ENCODE assay signal across 9 mouse cellular contexts in genomic region chr10:130363438-130364164, GRCm38 (mm10). TPM values are rescaled to one million over a fixed set of nuclear protein-coding genes. Genes with fewer than 3 reads are reported as not detected.
A peak's percentile ranks its signal among the peaks of the same experiment; 100 is the strongest.
DNase-seq lines count a peak whose midpoint lies in the region; ATAC-seq and TF ChIP-seq lines count a peak whose summit lies in the region.
"Had no signal": no experiment of that assay in that cellular context is flagged by ENCODE, and none has a peak within 500 bp of the region (broad histone marks: within the 10 kb centered on the region; RNA-seq: fewer than 3 reads in every experiment).

No protein-coding gene starts in this region.

- no peaks in the 10 kb centered on the region for H3K9me3 ChIP-seq in kidney, embryonic 14.5 days (ENCODE audit: control insufficient read depth, low read length)
- H3K9me3 ChIP-seq in ES-E14 (ENCODE audit: control insufficient read depth, insufficient read depth, low read depth, low read length) = no peaks in the 10 kb centered on the region
- no peaks in the 10 kb centered on the region for H3K9me3 ChIP-seq in embryonic facial prominence, embryonic 14.5 days (ENCODE audit: control insufficient read depth, low read length)
- H3K9me3 ChIP-seq: megakaryocyte, embryonic 14.5 days had no signal

- H3K4me2 ChIP-seq in kidney, embryonic 14.5 days (replicated peaks; ENCODE audit: low read depth, low read length) = no peak overlapping the region
- H3K4me2 ChIP-seq in embryonic facial prominence, embryonic 14.5 days (ENCODE audit: low read depth, low read length) = no peak overlapping the region

- H3K27me3 ChIP-seq in kidney, embryonic 14.5 days (ENCODE audit: control insufficient read depth, insufficient read depth, low read length) = no peaks in the 10 kb centered on the region
- H3K27me3 ChIP-seq in embryonic facial prominence, embryonic 14.5 days (replicated peaks; ENCODE audit: control insufficient read depth, insufficient read depth, low read length) = no peaks in the 10 kb centered on the region
- H3K27me3 ChIP-seq: megakaryocyte, embryonic 14.5 days had no signal

- no peak overlapping the region for H3K4me3 ChIP-seq in kidney, embryonic 14.5 days (ENCODE audit: low read length)
- no peak overlapping the region for H3K4me3 ChIP-seq in ES-E14 (ENCODE audit: insufficient read depth in 1 of 2, low read depth in 1 of 2, low read length in 2 of 2, poor library complexity in 1 of 2, severe bottlenecking in 1 of 2)
- H3K4me3 ChIP-seq in embryonic facial prominence, embryonic 14.5 days (ENCODE audit: low read depth, low read length) = no peak overlapping the region
- H3K4me3 ChIP-seq: megakaryocyte, embryonic 14.5 days had no signal

- WGBS in kidney, embryonic 14.5 days = 59% methylated on average over 2 of the region's 2 CpGs
- WGBS in embryonic facial prominence, embryonic 14.5 days = 57% methylated on average over 2 of the region's 2 CpGs

- in situ Hi-C loops in ES-E14 (cut with MboI; ENCODE audit: low sequenced_read_pairs in 2 of 2, unreplicated experiment in 2 of 2) = no loop called here

- no peak overlapping the region for H3K27ac ChIP-seq in kidney, embryonic 14.5 days (ENCODE audit: low read depth, low read length)
- H3K27ac ChIP-seq in ES-E14 (ENCODE audit: insufficient read depth, low read depth, low read length, poor library complexity, severe bottlenecking) = no peak overlapping the region
- H3K27ac ChIP-seq in embryonic facial prominence, embryonic 14.5 days (replicated peaks; ENCODE audit: low read depth, low read length) = no peak overlapping the region

- ATAC-seq in kidney, embryonic 14.5 days (ENCODE audit: low FRiP score, low TSS enrichment) = 0 out of 2 replicates have a peak, but pooled peaks have one; percentile 60
- peak; percentile 60; the same call in 1 of the 2 replicates for ATAC-seq in embryonic facial prominence, embryonic 14.5 days (ENCODE audit: low read depth)
- peak; percentile 82 for ATAC-seq in megakaryocyte, adult 5-6 weeks (ENCODE audit: poor library complexity, severe bottlenecking)

- no peaks in the 10 kb centered on the region for H3K4me1 ChIP-seq in kidney, embryonic 14.5 days (ENCODE audit: control insufficient read depth, insufficient read depth, low read length)
- H3K4me1 ChIP-seq in ES-E14 (ENCODE audit: control insufficient read depth in 2 of 2, insufficient read depth in 2 of 2, low read length in 2 of 2, poor library complexity in 1 of 2) = no peaks in the 10 kb centered on the region
- H3K4me1 ChIP-seq in embryonic facial prominence, embryonic 14.5 days (ENCODE audit: control insufficient read depth, insufficient read depth, low read length) = no peaks in the 10 kb centered on the region
- H3K4me1 ChIP-seq: megakaryocyte, embryonic 14.5 days had no signal

- no peak for DNase-seq in kidney, adult 18-20 months
- DNase-seq in ES-E14 (ENCODE audit: low read depth, low spot score) = peak; percentile 37
- peak; percentile 55 for DNase-seq in embryonic facial prominence, embryonic 14.5 days (ENCODE audit: low spot score)
- DNase-seq in adrenal gland, adult 8-10 months = no peak
- no peak for DNase-seq in layer of hippocampus, postnatal 36 days
- DNase-seq in heart, postnatal 4 days = no peak

- no peak overlapping the region for H3K9ac ChIP-seq in kidney, embryonic 14.5 days (ENCODE audit: low read depth, low read length)
- H3K9ac ChIP-seq in ES-E14 (ENCODE audit: insufficient read depth, low read depth, low read length, poor library complexity, severe bottlenecking) = no peak overlapping the region
- H3K9ac ChIP-seq in embryonic facial prominence, embryonic 14.5 days (ENCODE audit: low read depth, low read length) = no peak overlapping the region

- no peaks in the 10 kb centered on the region for H3K36me3 ChIP-seq in kidney, embryonic 14.5 days (ENCODE audit: control insufficient read depth, insufficient read depth, low read length)
- no peaks in the 10 kb centered on the region for H3K36me3 ChIP-seq in ES-E14 (ENCODE audit: control insufficient read depth, insufficient read depth, low read length, poor library complexity, severe bottlenecking)
- no peaks in the 10 kb centered on the region for H3K36me3 ChIP-seq in embryonic facial prominence, embryonic 14.5 days (ENCODE audit: control insufficient read depth, insufficient read depth, low read length)

TF ChIP-seq in ES-E14, 5 proteins besides CTCF, POLR2A, EP300 and RAD21:
- TF ChIP-seq MAFK (IDR thresholded peaks at IDR 0.05; ENCODE audit: insufficient read depth, low read depth, low read length) (no peak), ZC3H11A (IDR thresholded peaks at IDR 0.05; ENCODE audit: borderline replicate concordance, low read depth, low read length) (peak; percentile 25; the same call in 1 of the 2 replicates), CHD2 (IDR thresholded peaks at IDR 0.05; ENCODE audit: low read depth, low read length) (no peak)

RNA-seq across cellular contexts. Expression of gene Vmn2r84, which starts 30.5 kb away (rescaled TPM):
- not detected in 2 replicates for polyA plus RNA-seq in kidney, embryonic 14.5 days (2014; fragmentation: Nextera tagmentation; extraction: Ambion mirVana)
- 0.04 TPM in 1 of 2 replicates, not detected in the other for total RNA-seq in ES-E14 (2012; rRNA removed)
- polyA plus RNA-seq in embryonic facial prominence, embryonic 14.5 days (2014; fragmentation: Nextera tagmentation; extraction: Ambion mirVana) = not detected in 2 replicates
- not detected in 2 replicates for total RNA-seq in megakaryocyte, adult 5-6 weeks (2015)
- total RNA-seq in megakaryocyte, adult 5-6 weeks (2017) = not detected in 2 replicates
- total RNA-seq in adrenal gland, adult 8-10 months (2022) = not detected
- under 1 TPM; 0.12 to 0.20 TPM for total RNA-seq in layer of hippocampus, postnatal 36 days (2021)
- total RNA-seq in heart, postnatal 4 days (2021) = not detected

RNA-seq across cellular contexts. Expression of gene Tespa1, which starts 40.9 kb away (rescaled TPM):
- polyA plus RNA-seq in kidney, embryonic 14.5 days (2014; fragmentation: Nextera tagmentation; extraction: Ambion mirVana) = 0.31 TPM in 1 of 2 replicates, not detected in the other
- total RNA-seq in ES-E14 (2012; rRNA removed) = 0.45 TPM in 1 of 2 replicates, not detected in the other
- 1.7 and 2.2 TPM in 2 replicates for polyA plus RNA-seq in embryonic facial prominence, embryonic 14.5 days (2014; fragmentation: Nextera tagmentation; extraction: Ambion mirVana)
- total RNA-seq in megakaryocyte, adult 5-6 weeks (2015) = 8.2 and 18.6 TPM in 2 replicates
- total RNA-seq in megakaryocyte, adult 5-6 weeks (2017) = 15.5 and 32.0 TPM in 2 replicates
- under 1 TPM in 3 of 4 experiments, not detected in 1; 0.46 to 0.91 (median 0.80) TPM for total RNA-seq in adrenal gland, adult 8-10 months (2022)
- total RNA-seq in layer of hippocampus, postnatal 36 days (2021) = 1 to 10 TPM in 1 of 2 experiments, under 1 TPM in 1; 0.82 to 1.3 TPM
- under 1 TPM; 0.33 to 0.50 TPM for total RNA-seq in heart, postnatal 4 days (2021)

Comparison
In these comparisons a context has a peak if more than half of its experiments do, and no peak if none do; other contexts are left out.
1. DNase-seq: peak in ES-E14 (single experiment) and embryonic facial prominence, embryonic 14.5 days (single experiment); none in kidney, adult 18-20 months (single experiment), adrenal gland, adult 8-10 months (single experiment), layer of hippocampus, postnatal 36 days (0 of 2) and heart, postnatal 4 days (single experiment).
2. Peak in every context shown above with its lines, with median percentiles within 50 percentile points of each other: ATAC-seq.